Mouse (Mus musculus) myocyte (in vitro differentiated cells): ENCODE measurements around the gene March7. TPM values are rescaled to one million over a fixed set of nuclear protein-coding genes. Genes with fewer than 3 reads are reported as not detected.

Source experiments
- H3K27me3 ChIP-seq: one replicate; pipeline ENCODE4 v1.6.1; 2011; ENCODE audit not compliant: control insufficient read depth, insufficient read depth, insufficient read length
- H3K36me3 ChIP-seq: one replicate; pipeline ENCODE4 v1.6.1; 2011; ENCODE audit not compliant: control insufficient read depth, insufficient read depth
- H3K4me2 ChIP-seq: one replicate; pipeline ENCODE4 v1.6.1; 2011; ENCODE audit warnings: low read depth, control low read depth
- H3K4me3 ChIP-seq: one replicate; pipeline ENCODE4 v1.5.1; 2011; ENCODE audit warnings: mild to moderate bottlenecking, control low read depth, moderate library complexity
- H3K79me2 ChIP-seq: one replicate; pipeline ENCODE4 v1.6.1; 2011; ENCODE audit not compliant: control insufficient read depth, insufficient read depth
- H3ac ChIP-seq: one replicate; pipeline ENCODE4 v1.6.1; 2011; ENCODE audit not compliant: control insufficient read depth, insufficient read length
- CEBPB ChIP-seq: IDR thresholded peaks from 2 replicates; pipeline ENCODE4 v1.6.1; 2011; ENCODE audit warnings: mild to moderate bottlenecking, moderate library complexity; ENCODE audit not compliant: poor library complexity, insufficient read depth, severe bottlenecking
- E2F4 ChIP-seq: IDR thresholded peaks from one replicate; pipeline ENCODE4 v1.6.1; 2011; ENCODE audit warnings: mild to moderate bottlenecking, control low read depth, moderate library complexity; ENCODE audit not compliant: insufficient read depth
- MAX ChIP-seq: IDR thresholded peaks from one replicate; pipeline ENCODE4 v1.6.1; 2011; ENCODE audit warnings: low read depth, mild to moderate bottlenecking, control low read depth
- MYOD1 ChIP-seq, 3 experiments: IDR thresholded peaks; one replicate each; pipeline ENCODE4 v1.6.1; 2011; ENCODE audit warnings: control low read depth in 2 of 3, low read depth in 2 of 3, mild to moderate bottlenecking in 2 of 3, moderate library complexity in 1 of 3; ENCODE audit not compliant: insufficient read length in 2 of 3, control insufficient read depth in 1 of 3
- MYOG ChIP-seq, 3 experiments: IDR thresholded peaks; one replicate each; pipeline ENCODE4 v1.6.1; 2011; ENCODE audit warnings: control low read depth in 2 of 3, low read depth in 2 of 3, mild to moderate bottlenecking in 2 of 3; ENCODE audit not compliant: insufficient read length in 2 of 3, control insufficient read depth in 1 of 3, insufficient read depth in 1 of 3
- POLR2A ChIP-seq: IDR thresholded peaks from one replicate; pipeline ENCODE4 v1.6.1; 2011; ENCODE audit warnings: low read depth, mild to moderate bottlenecking, control low read depth, moderate library complexity; ENCODE audit not compliant: insufficient read length
- POLR2AphosphoS2 ChIP-seq: IDR thresholded peaks from one replicate; pipeline ENCODE4 v1.6.1; 2011; ENCODE audit warnings: low read depth, control low read depth; ENCODE audit not compliant: insufficient read length
- REST ChIP-seq: IDR thresholded peaks from one replicate; pipeline ENCODE4 v1.6.1; 2011; ENCODE audit warnings: mild to moderate bottlenecking, control low read depth, moderate library complexity; ENCODE audit not compliant: insufficient read depth, insufficient read length
- SRF ChIP-seq: IDR thresholded peaks from one replicate; pipeline ENCODE4 v1.6.1; 2011; ENCODE audit warnings: low read depth; ENCODE audit not compliant: control insufficient read depth, insufficient read length
- TCF12 ChIP-seq: IDR thresholded peaks from one replicate; pipeline ENCODE4 v1.6.1; 2011; ENCODE audit warnings: mild to moderate bottlenecking, control low read depth; ENCODE audit not compliant: poor library complexity, insufficient read depth, severe bottlenecking
- TCF3 ChIP-seq: IDR thresholded peaks from one replicate; pipeline ENCODE4 v1.6.1; 2011; ENCODE audit warnings: low read depth, control low read depth; ENCODE audit not compliant: insufficient read length
- USF1 ChIP-seq: IDR thresholded peaks from one replicate; pipeline ENCODE4 v1.6.1; 2011; ENCODE audit warnings: low read depth, mild to moderate bottlenecking, control low read depth, moderate library complexity
- polyA plus RNA-seq: library from polyadenylated mRNA; unstranded; fragments of >200 nt; fragmentation: generic; extraction: Trizol; gene quantifications from one replicate; pipeline ENCODE4 v1.2.1, GENCODE M21; 2012; ENCODE audit warnings: missing spikeins

Gene March7
- polyA plus RNA-seq, 1 experiment, result 9.8 TPM

GRCm38 (mm10) chr2:60171786-60172530 is 37.7 kb upstream of the March7 start:
- Histone ChIP-seq H3K27me3 (no peaks in the 10 kb centered on the region), H3K36me3 (no peaks in the 10 kb centered on the region), H3K4me2 (no peak overlapping the region), H3K79me2 (no peaks in the 10 kb centered on the region), H3K4me3 (no peak overlapping the region), H3ac (no peak overlapping the region)
- peak; percentile 23 for TF ChIP-seq SRF
- TF ChIP-seq CEBPB, result no peak

- Histone ChIP-seq H3K36me3 (no peaks in the 10 kb centered on the region), H3K27me3 (no peaks in the 10 kb centered on the region), H3K79me2 (no peaks in the 10 kb centered on the region), H3K4me3 (no peak overlapping the region), H3ac (no peak overlapping the region), H3K4me2 (no peak overlapping the region)
- no peak for TF ChIP-seq TCF12
- TF ChIP-seq CEBPB, result no peak
- TF ChIP-seq USF1, result no peak
- TF ChIP-seq MAX, result no peak
- TF ChIP-seq REST, result no peak
- TF ChIP-seq MYOD1 (IDR thresholded peaks at IDR 0.05; ENCODE audit: control insufficient read depth in 1 of 3, insufficient read length in 2 of 3, low read depth in 2 of 3), result no peak
- no peak for TF ChIP-seq E2F4
- TF ChIP-seq MYOG (IDR thresholded peaks at IDR 0.05; ENCODE audit: control insufficient read depth in 1 of 3, insufficient read depth in 1 of 3, insufficient read length in 2 of 3, low read depth in 2 of 3), result no peak
- no peak for TF ChIP-seq TCF3
- no peak for TF ChIP-seq POLR2AphosphoS2
- TF ChIP-seq SRF, result no peak
- no peak for TF ChIP-seq POLR2A
These were observed 37.2 kb upstream of the March7 start for GRCm38 (mm10) chr2:60172531-60172914.

GRCm38 (mm10) chr2:60173190-60173589 is 36.5 kb upstream of the March7 start:
- TF ChIP-seq E2F4 (no peak), MYOD1 (IDR thresholded peaks at IDR 0.05; ENCODE audit: control insufficient read depth in 1 of 3, insufficient read length in 2 of 3, low read depth in 2 of 3) (no peak), POLR2A (no peak), MAX (no peak), TCF12 (no peak), CEBPB (no peak), USF1 (no peak), POLR2AphosphoS2 (no peak), SRF (no peak), REST (no peak), MYOG (IDR thresholded peaks at IDR 0.05; ENCODE audit: control insufficient read depth in 1 of 3, insufficient read depth in 1 of 3, insufficient read length in 2 of 3, low read depth in 2 of 3) (no peak), TCF3 (no peak)
- no peaks in the 10 kb centered on the region for H3K79me2 ChIP-seq

GRCm38 (mm10) chr2:60173595-60173994 is 36.1 kb upstream of the March7 start:
- H3K36me3 ChIP-seq, result no peaks in the 10 kb centered on the region
- no peaks in the 10 kb centered on the region for H3K79me2 ChIP-seq
- no peak overlapping the region for H3K4me3 ChIP-seq
- no peak overlapping the region for H3ac ChIP-seq
- TF ChIP-seq TCF3, result no peak
- peak; percentile 73 for TF ChIP-seq CEBPB
- no peak for TF ChIP-seq POLR2AphosphoS2
- TF ChIP-seq USF1, result no peak
- no peak overlapping the region for H3K4me2 ChIP-seq
- no peaks in the 10 kb centered on the region for H3K27me3 ChIP-seq

More at GRCm38 (mm10) chr2:60173190-60173589, 36.5 kb upstream of the March7 start:
- Histone ChIP-seq H3K36me3 (no peaks in the 10 kb centered on the region), H3ac (no peak overlapping the region), H3K27me3 (no peaks in the 10 kb centered on the region), H3K4me2 (no peak overlapping the region), H3K4me3 (no peak overlapping the region)

- H3K27me3 ChIP-seq, result no peaks in the 10 kb centered on the region
- H3K79me2 ChIP-seq, result no peaks in the 10 kb centered on the region
- no peak overlapping the region for H3K4me3 ChIP-seq
- TF ChIP-seq CEBPB (no peak), MYOD1 (IDR thresholded peaks at IDR 0.05; ENCODE audit: control insufficient read depth in 1 of 3, insufficient read length in 2 of 3, low read depth in 2 of 3) (no peak), MAX (no peak), MYOG (IDR thresholded peaks at IDR 0.05; ENCODE audit: control insufficient read depth in 1 of 3, insufficient read depth in 1 of 3, insufficient read length in 2 of 3, low read depth in 2 of 3) (no peak), REST (no peak), E2F4 (no peak), POLR2AphosphoS2 (no peak), POLR2A (no peak), TCF3 (no peak), USF1 (no peak)
- no peaks in the 10 kb centered on the region for H3K36me3 ChIP-seq
- H3K4me2 ChIP-seq, result no peak overlapping the region
- no peak overlapping the region for H3ac ChIP-seq
These were observed 34.6 kb upstream of the March7 start for GRCm38 (mm10) chr2:60175078-60175477.
